Mouse (Mus musculus): Measurements from ENCODE around the gene Ubl3.

Ubl3 gene

DNA sequence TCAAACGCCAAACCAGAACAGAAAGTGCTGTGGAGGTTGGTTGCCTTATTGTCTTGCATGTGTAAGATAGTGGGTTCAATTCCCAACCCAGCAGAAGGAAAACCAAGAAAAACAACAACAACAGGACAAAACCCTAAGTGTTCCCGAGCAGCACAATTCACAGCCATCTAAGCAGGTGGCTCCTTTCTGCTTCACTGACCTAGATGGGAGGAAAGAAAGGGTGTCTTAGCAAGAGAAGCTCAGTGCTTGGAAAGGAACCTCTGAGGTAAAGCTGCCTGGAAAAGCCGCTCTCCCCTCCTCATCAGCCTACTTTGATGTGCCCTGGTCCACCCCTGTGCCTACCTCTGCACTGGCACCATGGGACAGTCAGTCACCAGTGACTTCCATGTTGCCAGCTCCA is 70.8 kb downstream of the Ubl3 start:
- DNase-seq (ENCODE audit: low spot score) = no peak

DNA sequence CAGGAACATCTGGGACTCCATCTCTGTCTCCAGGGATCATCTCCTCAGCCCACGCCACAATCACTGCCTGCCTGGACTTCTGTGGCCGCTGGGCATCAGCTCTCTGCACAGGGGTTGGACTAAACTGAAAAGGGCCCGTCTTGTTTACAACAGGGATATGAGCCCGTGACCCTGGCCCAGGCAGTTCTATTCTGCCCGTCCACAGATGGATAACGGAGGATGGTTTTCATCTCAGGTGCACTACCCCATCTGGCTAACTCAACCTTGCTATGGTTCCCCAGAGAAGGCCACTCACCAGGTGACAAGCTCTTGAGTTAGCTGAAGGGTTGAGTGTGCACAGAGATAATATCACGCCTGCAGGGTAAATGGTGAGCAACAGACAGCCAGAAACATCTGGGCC is 78.2 kb downstream of the Ubl3 start:
- no peak for DNase-seq (ENCODE audit: low spot score)

DNA sequence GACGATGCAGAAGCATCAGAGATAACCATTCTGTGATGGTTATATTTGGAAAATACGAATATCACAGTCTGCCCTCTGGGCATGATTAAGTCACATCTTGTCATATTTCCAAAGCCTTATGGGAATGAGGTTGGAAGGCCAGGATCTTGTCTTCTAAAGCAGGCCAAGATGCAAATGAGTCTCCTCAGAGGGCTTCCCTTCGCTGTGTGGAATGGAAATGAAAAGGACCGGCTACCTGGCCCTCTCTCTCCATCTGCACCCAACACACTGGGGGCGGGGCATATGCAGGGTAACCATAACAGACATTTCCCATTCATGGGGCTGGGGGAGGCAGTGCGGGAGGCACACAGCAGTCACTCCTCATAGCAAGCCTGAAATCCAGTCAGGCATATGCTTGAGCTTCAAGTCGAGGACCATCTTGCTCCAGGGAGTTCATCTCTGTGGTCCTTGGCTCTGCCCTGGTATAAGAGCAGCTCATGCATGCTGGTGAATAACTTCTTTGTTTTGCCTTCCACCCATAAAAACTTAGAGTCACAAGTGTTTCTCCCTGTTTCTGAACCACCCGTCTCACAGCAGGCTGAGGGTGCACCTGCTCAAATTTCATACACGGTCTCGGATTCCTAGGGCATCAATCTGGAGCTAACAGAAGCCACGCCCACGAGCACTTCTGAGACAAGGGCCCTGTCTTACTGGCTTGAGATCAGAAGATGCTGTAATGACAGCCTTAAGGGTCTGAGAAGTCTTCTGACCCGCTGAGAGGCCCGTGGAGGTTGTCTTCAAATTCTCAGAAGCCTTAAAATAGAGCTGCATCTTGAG is 83.8 kb downstream of the Ubl3 start:
- DNase-seq (ENCODE audit: low spot score) = no peak

DNA sequence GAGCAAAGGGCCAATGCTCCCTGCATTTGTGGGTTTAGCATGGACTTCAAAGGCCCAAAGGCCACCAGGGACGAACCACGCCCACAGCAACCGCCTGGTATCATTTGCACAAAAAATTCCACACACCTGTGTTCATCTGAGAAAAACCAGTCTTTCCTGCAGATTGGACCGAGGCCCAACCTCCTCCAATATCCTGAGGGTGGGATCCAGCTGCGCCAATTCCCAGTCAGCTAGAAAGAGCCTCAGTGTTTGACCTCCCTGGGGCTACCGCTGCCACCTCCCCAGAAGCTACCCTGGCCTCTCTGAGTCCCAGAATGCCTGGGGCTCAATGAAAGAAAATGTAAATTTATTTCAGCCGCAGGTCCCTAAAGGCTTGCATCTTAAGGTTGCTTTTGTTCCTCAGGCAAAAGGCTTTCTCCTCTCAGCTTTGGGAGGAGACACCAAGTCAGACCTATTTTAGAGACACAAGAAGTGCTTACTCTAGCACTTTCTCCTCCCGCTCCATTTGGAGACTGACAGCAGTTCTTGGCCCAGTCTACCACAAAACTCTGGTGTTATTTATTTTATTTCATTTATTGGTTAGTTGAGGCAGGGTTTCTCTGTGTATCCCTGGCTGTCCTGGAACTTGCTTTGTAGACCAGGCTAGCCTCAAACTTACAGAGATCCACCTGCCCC is 85.5 kb downstream of the Ubl3 start:
- no peak for DNase-seq (ENCODE audit: low spot score)

DNA sequence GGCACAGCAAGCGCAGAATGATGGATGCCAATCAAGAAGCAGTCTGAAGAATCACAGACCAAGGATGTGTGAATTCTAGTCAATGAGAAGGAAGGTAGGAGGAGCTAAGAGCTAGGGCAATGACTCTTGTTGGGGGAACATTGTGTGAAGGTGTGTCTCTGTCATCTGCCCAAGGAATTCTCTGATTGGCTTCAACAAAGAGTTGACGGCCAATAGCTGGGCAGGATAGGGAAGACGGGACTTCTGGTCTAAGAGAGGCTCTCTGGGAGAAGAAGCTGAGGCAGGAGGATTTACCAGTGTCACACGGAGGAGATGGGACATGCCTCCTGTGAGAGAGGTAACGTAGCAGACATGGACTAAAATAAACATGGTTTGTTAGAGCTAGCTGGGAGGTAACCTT is 86.5 kb downstream of the Ubl3 start:
- DNase-seq (ENCODE audit: low spot score) = no peak

DNA sequence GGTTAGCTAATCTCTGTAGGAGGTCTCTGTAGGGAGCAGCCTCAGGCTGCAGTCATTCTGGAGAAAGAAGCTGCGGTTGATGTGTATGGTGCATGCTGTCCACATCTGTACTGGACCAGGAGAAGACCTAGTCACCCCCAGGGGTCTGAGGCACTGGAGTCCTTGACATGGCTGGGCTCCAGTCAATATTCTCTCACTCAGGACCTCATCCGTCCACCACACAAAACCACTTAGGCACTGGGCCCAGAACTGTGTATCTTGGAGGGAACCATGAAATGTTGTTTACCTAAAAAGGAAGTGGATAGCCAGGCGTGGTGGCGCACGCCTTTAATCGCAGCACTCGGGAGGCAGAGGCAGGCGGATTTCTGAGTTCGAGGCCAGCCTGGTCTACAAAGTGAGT is 87.5 kb downstream of the Ubl3 start:
- DNase-seq (ENCODE audit: low spot score) = no peak

DNA sequence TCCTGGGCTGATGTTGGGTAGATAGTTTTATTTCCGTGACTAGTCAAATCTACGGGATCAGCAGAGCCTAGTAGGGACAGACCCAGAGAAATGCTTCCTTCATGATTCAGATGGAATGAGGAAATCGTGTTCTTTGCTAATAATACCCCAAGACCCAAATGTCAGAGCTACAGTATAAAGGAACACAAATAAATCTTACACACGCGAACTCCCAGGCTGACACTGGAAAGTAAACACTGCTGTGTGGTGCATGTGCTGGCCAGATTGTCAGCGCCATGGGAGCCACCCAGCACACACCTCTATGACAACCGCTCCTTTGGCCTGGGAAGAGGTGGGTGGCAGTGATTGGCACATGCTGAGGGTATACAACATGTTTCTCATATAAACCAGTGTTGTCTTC is 88.1 kb downstream of the Ubl3 start:
- no peak for DNase-seq (ENCODE audit: low spot score)

DNA sequence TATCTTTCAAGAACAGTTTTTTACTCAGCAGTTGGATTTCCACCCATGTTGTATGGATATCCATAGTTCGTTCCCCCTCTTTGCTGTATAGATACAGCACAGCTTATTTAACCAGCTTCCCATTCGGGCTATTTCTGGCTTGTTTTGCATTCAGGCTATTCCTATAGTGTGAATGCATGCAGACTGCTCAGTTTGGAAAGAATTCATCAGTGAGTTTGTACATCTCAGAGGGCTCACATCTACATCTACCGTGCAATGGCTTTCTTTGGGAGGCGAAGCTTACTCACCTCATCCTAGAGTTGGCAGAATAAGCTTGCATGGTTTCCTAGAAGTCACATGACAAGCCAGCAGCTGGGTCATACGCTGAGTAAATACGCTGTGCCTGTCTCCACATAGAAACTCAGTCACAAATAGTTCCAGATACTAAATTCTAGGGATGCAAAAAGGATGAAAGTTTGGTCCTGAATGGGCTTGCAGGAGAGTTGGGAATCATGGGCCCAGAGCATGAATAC is 88.8 kb downstream of the Ubl3 start:
- no peak for DNase-seq (ENCODE audit: low spot score)

Measured in urinary bladder, postnatal 25 days (tissue).